Mouse (Mus musculus): ENCODE measurements around the gene 2510009E07Rik.

Gene 2510009E07Rik

DNA sequence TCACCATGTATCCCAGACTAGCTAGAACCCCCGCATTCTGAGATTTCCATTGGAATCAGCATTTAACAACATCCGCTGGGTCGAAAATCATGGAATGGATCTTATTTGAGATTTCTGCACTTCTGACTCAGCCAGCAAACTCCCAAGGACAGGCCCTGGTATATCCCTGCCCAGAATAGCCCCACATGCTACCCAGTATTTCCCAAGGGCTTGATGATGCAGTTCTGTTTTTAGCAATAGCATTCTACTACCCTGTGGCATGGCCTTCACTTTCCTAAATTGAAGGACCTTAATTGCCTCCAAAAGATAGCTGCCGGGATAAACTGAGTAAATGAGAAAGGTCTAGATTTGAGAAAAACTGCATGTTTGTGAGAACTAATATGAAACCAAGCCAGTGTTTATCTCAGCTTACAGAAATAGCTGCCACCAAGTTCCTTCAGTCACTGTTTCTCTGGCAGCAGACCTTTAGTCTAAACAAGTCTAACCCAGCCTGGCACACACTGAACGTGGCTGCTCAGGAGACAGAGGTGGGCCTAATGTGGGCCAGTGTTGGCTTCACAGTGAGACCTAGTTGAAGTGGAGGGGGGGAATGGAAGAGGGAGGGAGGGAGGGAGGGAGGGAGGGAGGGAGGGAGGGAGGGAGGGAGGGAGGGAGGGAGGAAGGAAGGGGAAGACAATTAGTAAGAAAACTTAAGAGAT lies 58.2 kb downstream of the 2510009E07Rik start:
- no peak for DNase-seq (ENCODE audit: extremely low spot score, low spot score)

DNA sequence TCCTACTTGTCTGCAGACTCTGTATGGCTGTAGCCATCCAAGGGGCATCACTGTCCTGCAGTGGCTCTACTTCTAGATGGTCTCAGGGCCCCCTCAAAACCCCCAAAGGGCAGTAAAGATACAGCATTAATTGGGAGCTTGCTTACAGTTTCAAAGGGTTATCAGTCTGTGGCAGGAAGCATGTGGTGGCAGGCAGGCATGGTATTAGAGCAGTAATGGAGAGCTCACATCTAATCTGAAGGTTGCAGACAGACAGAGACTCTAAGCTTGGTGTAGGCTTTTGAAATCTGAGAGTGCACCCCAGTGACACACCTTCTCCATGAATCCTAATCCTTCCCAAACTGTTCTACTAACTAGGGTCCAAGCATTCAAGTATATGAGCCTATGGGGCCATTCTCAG lies 60.0 kb downstream of the 2510009E07Rik start:
- DNase-seq (ENCODE audit: extremely low spot score, low spot score) = no peak

DNA sequence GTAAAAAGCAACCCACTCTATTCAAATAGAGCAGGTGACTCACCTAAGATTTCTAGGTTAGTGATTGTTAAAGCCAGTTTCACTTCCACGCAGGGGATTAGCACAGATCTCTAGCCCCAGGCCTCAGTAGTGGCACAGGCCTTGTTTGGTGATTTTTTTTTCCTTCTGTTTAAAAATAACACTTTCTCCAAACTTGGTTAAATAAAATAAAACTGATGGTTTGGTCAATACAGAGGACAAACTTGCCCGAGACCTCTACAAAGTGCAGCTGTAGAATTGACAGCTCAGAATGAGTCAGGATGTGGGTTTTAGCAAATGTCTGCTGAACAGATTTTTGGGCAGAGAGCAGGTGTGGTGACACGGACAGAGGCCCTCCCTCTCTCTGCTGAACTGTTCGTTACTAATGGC lies 62.6 kb downstream of the 2510009E07Rik start:
- DNase-seq (ENCODE audit: extremely low spot score, low spot score) = no peak

DNA sequence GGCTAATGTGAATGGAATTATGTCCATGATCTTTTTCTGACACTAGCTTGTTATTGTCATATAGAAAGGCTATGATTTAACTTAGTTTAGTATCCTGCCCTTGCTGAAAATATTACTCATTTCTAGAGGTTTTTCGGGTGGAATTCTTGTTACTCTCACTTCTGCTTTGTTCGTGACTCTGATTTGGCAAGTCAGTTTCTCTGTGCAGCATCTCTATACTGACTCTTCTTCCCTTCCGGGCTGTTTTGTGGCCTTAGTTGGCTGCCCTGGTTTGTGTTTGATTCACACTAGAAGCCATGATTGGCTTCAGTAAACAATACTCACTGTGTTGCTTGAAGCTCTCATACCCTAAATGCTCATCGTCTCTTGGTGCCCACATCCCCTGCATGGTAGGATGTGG lies 63.9 kb downstream of the 2510009E07Rik start:
- DNase-seq (ENCODE audit: extremely low spot score, low spot score) = no peak

DNA sequence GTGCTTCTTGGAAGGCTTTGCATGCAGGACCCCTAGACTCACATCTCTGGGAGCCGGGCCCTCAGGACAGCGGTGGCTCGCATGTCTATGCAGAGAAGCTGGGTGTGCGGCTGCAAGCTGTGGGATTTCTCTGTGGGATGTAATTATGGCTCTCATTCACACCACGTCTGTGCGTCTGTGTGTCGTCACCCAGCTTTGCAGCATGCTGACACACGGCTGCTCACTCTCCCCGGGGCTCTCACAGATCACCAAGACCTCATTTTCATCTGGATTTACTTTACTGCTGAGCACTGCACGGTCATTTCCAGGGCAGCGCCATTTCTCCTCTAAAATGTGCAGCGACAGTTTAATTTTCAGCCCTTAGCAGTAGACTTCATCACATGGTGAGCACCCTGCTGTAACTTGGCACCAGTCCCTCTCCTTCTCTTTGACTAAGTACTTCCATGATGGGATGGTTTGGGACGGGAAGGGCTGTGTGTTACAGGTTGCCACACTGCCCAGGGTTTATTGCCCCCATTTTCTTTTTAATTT lies 66.3 kb downstream of the 2510009E07Rik start:
- no peak for DNase-seq (ENCODE audit: extremely low spot score, low spot score)

DNA sequence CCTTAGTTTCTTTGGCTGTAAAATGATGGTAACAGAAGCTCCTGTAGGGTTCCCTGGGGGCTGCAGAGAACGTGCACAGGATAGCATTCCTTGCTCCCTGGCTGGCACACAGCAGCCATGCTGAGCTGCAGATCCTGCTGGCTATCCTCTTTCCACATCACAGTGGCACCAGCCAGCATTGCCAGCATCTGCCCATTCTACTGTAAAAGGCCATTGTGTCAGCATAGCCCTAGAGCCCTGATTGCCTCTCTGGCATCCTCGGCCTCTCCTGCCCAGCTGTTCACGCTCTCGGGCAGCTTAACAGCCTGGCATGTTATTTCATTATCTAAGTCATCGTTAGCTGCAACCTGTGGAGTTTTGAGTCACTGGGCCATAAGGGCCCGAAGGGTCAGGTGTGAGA lies 67.2 kb downstream of the 2510009E07Rik start:
- no peak for DNase-seq (ENCODE audit: extremely low spot score, low spot score)

DNA sequence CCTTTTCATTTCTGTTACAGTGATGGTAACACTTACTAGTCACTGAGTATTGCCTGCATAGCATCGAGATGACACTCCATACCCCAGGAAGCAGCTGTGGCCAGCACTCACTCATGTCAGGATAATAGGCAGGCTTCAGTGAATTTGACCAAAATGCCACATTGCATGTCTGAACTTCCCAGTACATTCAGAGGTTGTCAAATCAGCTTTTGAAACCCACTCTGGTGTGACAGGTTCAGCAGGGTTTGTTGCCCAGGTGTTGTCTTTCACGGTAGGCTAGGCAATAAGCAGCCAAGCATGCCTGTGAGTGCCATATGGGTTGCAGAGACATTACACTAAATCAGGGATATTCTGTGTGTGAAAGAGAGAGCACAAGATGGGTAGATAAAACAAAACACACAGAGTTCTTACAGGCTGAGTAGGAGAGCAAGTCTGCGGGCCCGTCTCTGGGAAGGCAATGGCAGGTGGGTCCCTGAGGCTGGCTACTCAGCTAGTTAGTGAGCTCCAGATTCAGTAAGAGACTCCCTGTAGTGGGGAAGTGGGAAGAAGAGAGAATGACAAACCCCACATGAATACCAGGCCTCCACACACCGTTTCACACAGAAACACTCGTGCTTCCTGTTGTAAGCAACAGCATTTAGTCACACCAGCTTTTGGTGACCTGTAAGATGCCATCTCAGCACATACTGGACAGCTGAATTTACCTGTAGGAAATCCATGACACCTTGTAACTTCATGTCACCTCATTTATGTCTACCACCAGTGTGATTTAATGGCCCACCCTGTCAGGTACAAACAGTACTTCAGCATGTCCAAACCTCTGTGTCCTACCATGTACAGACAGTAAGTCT lies 68.5 kb downstream of the 2510009E07Rik start:
- DNase-seq (ENCODE audit: extremely low spot score, low spot score) = no peak

DNA sequence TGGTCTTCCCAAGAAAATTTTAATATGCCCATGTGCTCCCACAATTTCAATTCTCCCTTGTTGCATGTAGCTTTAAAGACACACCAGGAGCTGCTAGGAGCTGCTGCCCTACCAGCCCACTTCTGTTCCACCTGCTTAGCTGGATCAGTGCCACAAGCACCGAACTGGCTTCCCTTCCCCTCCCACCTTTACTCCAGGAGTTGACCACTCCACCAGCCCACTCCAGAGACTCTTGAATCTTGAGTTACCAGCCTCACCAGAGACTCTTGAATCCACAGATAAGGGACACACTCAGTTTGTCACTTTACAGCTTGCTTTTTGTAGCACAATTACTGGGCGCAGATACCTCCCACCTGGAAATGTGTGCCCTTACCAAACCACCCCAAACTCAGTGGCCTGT lies 73.8 kb downstream of the 2510009E07Rik start:
- DNase-seq (ENCODE audit: extremely low spot score, low spot score) = no peak

DNA sequence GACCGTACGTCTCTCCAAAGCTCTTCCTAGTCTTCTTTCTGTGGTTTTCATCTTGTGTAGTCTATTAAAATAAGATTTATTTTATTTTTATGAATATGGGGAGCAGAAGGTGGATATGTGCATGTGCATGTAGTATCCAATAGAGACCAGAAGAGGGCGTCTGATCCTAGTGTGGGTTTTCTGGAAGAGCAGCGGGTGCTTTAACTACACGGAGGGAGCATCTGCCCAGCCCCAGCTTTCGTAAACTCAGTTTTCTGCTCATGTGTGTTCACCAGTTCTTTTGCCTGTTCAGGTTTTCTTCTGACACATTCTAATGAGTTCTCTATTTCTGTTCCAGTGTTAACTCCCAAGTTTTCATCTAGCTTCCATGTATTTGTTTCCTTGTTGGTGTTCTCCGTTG lies 78.7 kb downstream of the 2510009E07Rik start:
- no peak for DNase-seq (ENCODE audit: extremely low spot score, low spot score)

DNA sequence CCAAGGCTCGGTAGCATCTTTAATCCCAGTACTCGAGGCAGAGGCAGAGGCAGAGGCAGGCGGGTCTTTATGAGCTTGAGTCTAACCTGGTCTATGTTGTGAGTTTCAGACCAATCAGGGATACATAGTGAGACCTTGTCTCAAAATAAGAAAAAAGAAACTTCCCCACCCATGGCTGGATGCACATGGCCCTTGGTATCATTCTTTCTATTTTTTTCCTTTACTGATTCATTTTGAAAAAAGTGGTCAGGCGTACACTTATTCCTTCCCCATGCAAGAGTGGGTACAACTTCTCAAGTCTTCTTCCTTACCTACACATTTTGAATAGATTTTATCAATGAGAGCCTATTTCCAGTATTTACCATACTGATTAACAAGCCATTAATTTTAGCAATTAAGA lies 84.0 kb downstream of the 2510009E07Rik start:
- no peak for DNase-seq (ENCODE audit: extremely low spot score, low spot score)

DNA sequence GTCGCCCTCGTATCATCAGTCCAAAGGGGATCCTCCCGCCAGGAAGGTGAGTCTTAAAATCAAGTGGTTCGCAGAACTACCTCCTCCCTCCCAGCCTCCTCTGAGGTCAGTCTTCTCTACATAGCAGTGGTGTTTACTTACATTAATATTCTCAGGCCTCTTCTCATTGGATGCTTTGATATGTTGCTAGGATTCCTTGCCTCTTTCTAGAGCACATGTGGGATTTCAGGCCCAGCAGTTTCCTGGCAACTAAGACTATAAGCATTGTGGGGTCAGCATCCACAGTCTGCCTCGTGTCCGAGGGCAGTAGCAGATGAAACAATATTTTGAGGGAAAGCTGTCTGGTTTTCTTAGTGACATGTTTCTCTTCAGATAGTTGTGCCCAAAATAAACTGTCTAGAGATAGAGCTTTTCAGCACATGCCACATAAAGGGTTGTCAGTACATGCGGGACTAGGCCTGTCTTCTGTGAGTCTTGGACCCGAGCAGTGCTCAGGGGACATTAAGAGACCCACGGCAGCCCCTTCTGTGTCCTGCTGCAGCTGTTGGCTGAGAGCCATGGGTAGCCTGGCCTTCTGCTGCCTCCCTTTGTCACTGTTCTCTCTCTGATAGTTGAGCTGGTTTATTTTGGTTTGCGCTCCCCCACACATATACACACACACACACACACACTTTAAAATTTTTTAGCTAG lies 86.1 kb downstream of the 2510009E07Rik start:
- DNase-seq (ENCODE audit: extremely low spot score, low spot score) = no peak

DNA sequence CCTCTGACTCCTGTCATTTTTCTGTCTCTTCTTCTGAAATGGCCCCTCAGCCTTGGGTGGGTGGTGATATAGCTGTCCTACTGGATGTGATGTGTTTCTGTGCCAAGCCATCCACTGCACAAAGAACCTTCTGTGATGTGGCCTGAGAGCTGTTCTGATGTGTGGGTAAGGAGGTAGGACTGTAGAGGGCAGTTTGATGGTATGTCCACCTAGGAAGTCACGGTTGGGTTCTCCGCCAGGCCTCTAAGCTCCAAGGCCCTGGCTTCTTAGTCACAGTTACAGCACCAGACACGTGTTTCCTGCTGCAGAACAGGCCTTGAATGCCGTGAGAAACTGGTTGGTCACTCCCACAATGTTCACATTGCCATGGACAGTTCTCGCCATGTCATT lies 86.8 kb downstream of the 2510009E07Rik start:
- DNase-seq (ENCODE audit: extremely low spot score, low spot score) = no peak

DNA sequence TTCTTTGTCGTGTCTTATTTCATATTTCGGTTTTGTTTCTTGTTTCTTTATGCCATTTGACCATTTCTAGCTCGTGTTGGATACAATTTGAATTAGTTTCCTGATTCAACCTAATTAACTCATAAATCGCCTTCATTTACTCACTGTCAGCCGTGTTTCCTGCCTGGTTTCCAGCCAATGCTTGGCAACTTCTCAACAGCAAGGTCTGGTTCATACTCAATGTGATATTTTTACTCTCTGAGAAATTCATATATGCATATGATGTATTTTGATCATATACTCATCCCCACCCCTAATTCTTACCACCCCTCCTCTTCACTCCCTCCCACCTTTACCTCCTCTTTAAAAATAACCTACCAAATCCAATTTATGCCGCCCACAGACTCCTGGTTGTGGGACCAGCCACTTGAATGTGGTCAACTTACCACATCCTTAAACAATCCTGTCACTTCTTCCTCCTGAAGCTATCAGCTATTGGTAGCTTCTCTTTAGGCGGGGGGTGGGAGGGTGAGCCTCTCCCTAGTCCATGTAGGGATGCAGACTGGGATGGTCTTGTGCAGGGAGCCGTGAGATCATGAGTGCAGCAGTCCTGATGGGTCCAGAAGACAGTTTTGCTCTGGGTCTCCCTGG lies 87.3 kb downstream of the 2510009E07Rik start:
- DNase-seq (ENCODE audit: extremely low spot score, low spot score) = no peak

DNA sequence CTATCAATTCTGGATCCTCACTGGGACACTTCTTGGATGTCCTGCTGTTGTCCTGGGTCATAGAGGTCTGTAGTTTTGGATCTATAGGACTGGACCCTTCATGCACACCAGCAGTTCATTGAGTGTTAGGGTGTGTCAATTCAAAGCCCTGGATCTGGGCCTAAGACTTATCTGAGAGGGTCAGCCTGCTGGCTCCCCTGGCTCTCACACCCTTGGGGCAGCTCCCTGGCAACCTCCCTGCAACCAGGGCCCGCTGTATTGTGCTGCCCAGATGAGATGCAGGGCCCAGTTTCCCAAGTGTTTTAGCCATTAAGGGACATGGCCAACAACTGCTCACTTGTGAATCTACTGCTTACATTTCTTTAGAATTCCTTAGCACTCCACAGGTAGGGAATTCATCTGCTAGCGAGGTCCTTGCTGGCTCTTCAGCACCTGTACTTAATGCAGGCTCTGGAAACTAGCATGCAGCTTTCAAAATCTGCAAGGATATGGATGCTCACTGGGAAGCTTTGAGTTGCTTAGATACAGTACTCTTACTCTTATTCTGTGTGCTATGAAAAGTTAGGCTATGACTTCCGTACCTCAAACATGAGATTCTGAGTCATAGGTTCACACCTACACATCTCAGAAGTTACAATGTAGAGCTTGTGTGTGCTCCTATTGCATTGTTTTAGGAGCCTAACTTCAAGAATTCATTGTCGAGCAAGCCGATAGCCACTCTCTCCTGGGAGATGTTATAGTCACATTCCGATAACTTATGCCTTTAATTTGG lies 88.0 kb downstream of the 2510009E07Rik start:
- DNase-seq (ENCODE audit: extremely low spot score, low spot score) = no peak

DNA sequence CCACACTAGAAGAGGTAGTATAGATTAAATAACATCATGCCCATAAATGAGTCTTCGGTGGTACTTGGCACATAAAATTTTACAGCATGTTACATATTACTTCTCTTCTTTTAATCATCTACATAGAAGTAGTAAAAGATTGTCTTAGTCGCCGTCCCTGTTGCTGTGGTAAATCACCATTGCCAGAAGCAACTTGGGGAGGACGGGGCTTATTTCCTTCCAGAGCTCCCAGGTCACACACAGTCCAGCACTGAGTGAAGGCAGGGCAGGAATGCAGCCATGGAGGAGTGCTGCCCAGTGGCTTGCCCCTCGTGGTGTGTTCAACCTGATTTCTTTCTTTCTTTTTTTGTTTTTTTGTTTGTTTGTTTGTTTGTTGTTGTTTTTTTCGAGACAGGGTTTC lies 90.1 kb downstream of the 2510009E07Rik start:
- no peak for DNase-seq (ENCODE audit: extremely low spot score, low spot score)
